Mouse (Mus musculus) liver, adult (tissue): ENCODE data around the gene Tmod2.

Source experiments
- GATA4 ChIP-seq: IDR thresholded peaks from 2 replicates; pipeline ENCODE4 v1.6.1; 2014; ENCODE audit warnings: mild to moderate bottlenecking, low read length; ENCODE audit not compliant: insufficient replicate concordance

Tmod2 gene

DNA sequence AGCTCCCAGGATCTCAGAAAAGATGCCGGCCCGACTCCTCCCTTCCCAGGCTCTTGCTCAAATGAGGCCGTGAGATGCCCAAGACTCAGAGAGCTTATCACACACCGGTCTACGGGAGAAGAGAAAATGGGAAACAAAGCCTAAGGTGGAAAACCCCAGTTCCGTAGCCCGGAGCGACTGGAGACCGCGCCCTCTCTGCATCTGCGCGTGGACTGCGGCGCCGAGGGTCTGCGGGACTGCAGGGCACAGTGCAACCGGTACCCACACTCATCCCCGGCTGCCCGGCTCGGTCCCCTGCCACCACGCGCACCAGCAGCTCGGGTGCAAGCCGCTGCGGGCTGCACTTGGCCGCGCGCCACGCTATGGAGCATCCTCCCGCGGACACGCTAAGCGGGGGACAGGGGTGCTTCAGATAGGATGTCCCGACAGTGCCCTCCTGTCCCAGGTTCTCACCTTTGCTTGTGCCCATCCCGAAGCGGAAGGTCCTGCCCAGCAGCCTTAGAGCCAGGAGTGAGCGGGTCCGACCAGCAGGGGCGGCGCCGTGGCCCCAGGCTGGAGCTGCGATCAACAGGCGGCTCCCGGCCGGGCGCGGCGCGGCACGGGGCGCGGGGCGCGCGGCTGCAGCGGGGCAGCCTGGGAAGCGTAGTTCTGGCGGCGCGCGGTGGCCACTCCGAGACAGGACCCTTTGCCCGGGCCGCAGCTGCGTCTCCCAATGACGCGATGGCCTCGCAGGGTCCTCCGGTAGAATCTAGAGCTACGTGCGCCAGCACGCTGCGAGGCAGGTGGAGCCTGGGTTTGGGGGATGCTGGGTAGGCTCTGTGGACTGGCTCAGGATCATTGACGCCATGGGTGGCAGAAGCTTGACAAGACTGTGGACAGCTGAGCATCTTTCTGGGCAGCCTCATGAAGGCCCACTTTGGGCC is at the start of gene Tmod2:
TSS of gene Tmod2 (minus strand) at position 755 of the 923 bp plus-strand sequence.
- no peak for TF ChIP-seq GATA4

DNA sequence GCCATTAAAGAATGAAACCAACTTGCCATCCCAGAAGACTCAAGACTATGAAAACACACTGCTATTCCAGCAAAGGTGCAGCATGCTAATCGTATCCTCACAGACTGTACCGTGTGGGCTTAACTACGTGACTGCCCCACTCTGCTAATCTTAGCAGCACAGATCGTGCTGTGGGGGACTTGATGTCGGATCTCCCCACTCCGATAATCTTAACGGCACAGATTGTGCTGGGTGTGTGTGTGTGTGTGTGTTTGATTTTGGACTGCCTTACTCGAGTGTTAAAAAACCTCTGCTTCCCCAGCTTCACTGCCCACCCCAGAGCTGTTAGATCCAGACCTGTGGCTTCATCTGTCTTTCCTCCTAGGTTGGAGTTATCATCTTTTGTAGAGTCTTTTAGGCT is 49.8 kb upstream of the Tmod2 start:
- no peak for TF ChIP-seq GATA4

DNA sequence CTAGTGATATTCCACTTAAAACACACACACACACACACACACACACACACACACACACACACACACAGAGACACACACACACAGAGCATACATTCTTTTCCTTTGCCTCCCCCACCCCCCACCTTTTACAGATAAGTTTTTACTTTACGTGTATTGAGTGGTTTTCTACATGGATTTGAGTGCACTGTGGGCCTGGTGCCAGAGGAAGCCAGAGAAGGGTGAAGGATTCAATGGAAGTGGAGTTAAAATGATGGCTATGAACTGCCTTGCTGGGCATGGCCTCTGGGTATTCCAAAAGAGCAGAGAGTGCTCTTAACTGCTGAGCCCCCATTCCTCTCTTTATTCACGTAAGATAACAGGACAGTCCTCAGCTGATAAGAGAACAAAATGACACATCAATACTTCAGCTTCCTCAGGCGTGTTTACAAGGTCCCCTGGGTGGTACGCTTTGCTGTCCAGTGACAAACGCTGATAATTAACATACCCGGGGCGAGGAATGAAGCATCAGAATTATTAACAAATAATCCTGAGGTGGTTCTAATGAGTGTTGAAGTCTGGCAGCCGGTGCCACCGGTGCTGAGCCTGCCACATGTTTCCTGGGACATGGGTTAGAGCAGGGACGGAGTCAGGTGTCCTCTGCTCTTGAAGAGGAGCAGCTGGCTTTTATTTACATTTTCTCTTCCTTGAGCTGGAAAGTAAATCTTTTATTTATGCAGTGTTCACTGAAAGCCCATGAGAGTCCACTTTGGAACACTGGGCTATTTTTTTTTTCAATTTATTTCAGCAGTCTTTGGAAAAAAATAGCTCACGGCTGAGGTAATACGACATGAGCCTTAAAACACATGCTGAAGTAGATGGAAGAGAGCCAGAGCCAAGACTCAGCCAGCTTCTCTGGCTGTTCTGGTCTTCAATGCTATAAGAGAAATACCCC is 43.1 kb upstream of the Tmod2 start:
- no peak for TF ChIP-seq GATA4

DNA sequence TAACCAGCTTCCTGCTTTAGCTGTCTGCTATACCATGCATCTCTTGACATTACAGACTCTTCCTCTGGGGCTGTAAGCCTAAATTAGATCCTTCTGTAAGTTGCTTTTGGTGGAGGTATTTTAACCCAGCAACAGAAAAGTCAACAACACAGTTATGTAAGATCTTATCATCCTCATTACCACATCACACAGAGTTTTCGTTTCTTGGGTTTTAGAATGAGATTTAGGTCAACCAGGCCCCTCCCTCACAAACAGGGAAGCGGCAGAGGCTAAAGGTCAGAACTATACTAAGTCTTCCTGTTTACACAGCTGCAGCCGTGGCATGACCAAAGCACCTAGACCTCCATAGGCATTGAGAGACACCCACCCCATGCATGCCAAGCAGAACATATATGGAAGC is 34.3 kb upstream of the Tmod2 start:
- no peak for TF ChIP-seq GATA4

DNA sequence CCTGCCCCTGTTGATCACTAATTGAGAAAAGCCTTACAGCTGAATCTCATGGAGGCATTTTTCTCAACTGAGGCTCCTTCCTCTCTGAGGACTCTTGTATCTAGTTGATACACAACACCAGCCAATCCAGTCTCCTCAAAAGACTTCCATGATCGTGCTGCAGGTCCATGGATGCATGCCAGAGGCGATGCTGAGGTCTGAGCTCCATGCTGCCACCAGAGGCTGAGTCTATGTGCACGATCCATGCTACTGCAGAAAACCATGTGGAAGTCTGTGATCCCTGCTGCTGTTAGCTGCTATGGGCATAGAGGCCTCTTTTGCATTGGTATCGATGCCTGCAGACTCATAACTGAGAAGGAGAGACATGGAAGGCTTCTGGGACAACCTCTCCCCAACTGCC is 23.1 kb upstream of the Tmod2 start:
- no peak for TF ChIP-seq GATA4

DNA sequence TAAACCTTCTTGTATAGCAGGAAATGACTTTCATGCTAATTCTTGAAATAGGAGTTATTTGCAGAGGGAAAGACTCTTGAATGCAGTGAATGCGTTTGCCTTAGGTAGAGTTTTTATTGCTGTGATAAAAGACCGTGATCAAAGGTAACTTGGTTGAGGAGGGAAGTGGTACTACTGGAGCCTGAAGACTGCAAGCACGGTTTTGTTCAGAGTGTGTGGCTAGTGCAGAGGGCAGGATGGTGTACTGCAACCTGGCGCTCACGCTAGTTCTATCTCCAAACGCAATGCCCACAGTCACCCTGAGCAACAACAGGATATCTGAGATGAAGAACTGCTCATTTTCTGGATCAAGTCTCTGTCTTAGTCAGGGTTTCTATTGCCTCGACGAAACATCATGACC is 22.5 kb upstream of the Tmod2 start:
- TF ChIP-seq GATA4 = no peak

DNA sequence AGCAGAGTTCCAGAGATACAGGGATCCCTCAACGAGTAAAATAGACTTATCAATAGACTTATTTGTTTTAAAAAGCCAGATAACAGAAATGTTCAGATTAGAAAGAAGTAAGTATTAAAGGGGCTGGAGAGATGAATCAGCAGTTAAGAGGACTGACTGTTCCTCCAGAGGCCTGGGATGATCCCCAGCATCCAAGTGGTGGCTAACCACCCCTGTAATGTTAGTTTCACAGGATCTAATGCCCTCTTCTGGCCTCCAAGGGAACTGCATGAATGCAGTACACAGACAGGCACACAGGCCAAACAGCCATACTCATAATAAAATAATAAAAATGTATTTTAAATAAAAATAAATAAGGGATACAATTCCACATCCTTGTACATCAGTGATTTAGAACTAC is 21.8 kb upstream of the Tmod2 start:
- no peak for TF ChIP-seq GATA4

DNA sequence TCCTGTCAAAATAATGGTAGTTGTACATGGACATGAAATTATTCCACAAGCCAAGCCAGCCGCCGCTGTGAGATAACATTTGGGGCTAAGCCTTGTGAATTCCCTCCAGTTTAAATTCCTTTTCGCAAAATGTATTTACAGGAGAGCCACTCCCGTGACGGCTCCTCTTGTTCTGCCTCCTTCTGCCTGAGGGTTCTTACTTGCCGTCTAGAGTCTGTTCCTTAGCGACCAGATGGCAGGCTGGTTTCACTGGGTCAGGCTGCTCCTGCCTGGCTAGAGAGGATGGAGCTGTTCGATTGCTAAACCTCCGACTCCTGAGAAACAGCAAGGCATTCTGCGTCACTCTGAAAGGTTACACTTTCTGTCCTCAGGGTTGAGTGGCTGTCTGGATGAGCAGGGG is 21.0 kb upstream of the Tmod2 start:
- no peak for TF ChIP-seq GATA4

DNA sequence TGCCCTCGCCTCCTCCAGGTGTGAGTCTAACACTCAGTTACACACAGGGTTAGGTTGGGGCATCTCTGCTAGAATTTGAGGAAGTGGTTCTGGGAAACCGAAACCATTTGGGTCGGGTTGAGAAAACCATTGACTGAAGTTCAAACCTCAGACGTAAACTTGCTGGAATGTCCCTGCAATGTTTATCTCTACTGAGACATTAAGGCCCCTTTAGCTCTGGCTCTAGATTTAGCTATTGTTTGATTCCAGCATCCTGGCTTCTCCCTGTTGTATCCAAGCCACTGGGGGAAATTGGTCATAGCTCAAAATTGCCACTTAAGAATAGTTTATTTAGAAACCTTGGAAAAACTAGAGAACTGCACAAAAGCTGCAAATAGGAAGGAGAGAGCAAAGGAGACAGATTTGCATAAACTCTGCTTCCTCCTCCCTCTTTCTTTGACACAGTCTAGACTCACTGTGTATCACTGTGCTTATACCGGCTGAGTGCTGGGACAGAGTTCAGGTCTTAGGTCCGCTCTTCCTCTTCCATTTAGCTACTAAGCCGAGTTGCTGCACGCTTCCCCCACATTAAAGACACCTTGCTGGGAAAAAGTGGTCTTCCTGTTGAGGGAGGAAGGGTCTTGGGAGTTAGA is 19.8 kb upstream of the Tmod2 start:
- TF ChIP-seq GATA4 = no peak

DNA sequence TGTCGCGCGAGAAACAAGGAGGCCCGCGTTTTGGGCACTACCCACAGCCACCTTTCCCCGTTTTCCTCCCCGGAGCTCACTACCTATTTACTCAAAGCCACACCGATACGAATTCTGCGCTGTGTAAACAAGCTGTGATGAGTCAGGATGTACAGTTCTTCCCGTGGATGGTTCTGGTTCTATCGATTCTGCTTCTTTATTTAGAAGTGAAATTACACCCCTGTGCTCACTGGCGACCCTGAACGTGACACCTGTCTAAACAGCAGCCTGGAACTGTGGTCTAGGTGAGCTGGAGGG is 15.1 kb upstream of the Tmod2 start:
- no peak for TF ChIP-seq GATA4

DNA sequence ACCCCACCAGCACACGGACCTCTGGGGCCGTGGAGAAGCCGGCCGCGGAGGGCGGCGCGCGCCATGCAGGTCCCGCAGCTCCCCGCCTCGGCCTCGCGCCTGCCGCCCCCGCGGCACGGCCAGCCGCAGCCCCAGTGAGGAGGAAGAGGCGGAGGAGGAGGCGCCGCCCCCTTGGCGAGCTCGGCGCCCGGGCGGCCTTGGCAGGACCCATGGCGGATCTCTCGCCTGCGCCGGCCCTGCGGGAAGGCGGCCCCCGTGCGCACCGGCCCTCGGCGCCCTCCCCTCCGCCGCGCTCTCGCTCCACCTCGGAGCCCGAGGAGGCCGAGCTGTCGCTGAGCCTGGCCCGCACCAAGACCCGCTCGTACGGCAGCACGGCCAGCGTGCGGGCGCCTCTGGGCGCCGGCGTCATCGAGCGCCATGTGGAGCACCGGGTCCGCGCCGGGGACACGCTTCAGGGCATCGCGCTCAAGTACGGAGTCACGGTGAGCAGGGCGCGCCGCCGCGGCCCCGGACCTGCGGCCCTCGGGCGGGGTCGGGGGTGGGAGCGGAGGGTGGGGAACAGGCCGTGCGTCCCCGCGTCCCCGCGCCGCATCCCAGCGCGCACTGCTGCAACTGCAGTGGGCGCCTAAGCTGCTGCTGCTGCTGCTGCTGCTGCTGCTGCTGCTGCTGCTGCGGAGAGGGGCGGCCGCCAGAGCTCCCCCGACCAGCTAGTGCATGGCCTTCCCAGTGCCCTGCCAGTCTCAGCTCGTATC is 14.6 kb upstream of the Tmod2 start, which contains the start of gene Lysmd2:
TSS of gene Lysmd2 (plus strand) at position 186 of the 752 bp plus-strand sequence.
- no peak for TF ChIP-seq GATA4

DNA sequence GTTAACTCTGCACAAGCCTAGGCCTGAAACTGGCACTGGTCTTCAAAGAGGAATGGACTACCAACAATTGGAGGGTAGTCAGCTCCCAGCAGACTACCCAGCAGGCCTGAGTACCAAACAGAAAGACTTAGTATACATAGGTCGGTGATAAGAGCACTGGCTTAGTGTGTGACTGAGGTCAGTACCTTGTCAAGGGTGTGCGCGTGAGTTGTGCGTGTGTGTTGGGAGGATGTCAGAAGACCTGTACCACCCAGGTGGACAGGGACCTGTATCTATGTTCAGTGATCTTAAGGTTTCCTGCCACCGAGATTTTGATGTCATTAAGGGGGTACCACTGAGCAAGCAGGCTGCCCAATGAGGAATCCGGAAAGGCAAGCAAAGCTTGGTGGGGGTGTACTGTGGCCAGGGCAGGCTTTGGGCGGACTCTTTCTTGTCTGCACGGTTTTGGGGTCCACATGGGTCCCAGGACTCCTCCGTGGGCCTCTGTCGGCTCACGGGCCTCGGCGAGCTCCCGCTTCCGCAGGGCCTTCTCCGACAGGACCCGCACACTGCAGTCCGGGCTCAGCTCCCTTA is 13.9 kb upstream of the Tmod2 start:
- TF ChIP-seq GATA4 = no peak

DNA sequence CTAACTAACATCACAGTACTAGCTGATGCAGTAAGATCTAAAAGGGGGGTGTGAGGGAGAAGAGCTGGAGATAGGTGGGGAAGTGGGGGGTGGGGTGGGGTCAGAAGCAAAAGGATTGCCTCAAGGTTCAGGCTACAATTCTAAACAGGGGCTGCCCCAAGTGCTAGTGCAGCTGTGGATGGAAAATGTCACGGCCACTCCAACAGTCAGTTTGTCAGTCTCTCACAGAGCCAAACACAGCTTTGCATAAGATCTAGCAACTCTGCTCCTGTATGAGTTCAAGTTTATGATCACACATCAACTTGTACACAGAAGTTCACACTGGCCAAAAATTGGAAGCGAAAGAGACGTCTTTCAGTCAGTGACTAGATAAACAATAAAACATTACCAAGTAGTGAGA is 10.3 kb upstream of the Tmod2 start:
- no peak for TF ChIP-seq GATA4

DNA sequence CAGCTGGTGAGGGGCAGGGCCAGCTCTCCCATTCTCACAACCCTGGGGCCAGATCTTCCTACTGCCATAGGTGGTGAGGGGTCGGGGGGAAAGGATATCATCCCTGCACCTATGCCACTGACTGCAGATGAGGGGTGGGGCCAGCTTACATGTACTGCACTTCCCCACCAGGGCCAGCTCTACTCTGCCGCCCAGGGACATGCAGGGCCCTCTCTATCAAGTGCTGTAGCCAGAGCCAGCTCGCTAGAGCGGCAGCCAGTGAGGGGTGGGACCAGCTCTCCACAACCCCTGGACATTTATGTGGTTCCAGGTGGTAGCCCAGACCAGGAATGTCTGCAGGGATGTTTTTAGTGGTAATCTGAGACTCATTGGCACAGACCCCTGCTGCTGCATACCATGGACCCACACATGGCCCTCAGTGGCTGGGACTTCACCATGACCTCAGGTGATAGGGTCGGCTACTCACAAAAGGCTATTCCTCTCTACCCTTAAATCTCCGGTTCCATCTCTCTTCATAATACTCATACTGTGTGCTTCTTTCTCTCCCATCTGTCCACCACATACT is 7.8 kb upstream of the Tmod2 start:
- TF ChIP-seq GATA4 = no peak
